Mouse (Mus musculus) common myeloid progenitor, adult 5-6 weeks (primary cell): ENCODE data around the gene Cd207. TPM values are rescaled to one million over a fixed set of nuclear protein-coding genes. Genes with fewer than 3 reads are reported as not detected.

ENCODE experiments used
- ATAC-seq: replicated peaks from 2 replicates; pipeline ENCODE4 v1.8.0; 2016; ENCODE audit warnings: low read depth, mild to moderate bottlenecking, moderate TSS enrichment, inconsistent platforms; ENCODE audit not compliant: poor library complexity, severe bottlenecking
- total RNA-seq: library from RNA; stranded (forward); fragments of 200-1000, 187-1606 nt; gene quantifications from 2 replicates; pipeline ENCODE4 v1.2.3, GENCODE M21; 2017

The Cd207 gene
- total RNA-seq = not detected in 2 replicates

DNA sequence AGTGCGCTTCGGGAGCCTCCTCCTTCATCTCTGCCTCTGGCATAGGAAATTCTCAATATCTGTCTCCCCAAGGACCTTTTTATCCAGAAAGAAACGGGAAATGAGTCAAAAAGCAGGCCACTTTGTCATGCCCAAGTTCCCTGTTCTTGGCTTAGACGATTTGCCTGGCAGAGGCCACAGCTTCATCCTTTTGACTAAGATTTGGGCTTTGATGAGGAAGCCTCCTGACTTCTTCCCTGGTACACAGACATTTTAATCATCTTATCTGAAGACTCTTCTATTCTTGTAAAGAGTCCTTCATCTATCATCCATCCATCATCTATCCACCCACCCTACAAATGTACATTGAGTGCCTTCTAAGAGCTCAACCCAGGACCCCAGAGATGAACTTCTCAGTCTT, at the start of gene Cd207:
Gene Cd207, minus strand, starts transcription at position 101 of the 400 bp plus-strand sequence.
- no peak for ATAC-seq

DNA sequence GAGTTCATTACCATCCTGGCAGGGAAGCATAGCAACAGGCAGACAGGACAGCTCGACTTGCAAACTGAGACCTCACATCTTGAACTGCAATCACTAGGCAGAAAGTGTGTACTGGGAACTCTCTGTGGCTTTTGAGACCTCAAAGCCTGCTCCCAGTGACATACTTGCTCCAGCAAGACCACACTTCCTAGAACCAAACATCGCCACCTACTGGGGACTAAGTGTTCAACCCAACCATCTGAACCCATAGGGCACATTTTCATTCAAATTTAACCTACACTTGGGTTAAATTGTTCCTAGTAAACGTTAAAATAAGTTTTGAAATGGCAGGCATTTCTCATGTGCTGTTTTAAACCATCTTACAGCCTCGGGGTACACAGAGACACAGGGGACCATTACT, 49.5 kb upstream of the Cd207 start:
- no peak for ATAC-seq

DNA sequence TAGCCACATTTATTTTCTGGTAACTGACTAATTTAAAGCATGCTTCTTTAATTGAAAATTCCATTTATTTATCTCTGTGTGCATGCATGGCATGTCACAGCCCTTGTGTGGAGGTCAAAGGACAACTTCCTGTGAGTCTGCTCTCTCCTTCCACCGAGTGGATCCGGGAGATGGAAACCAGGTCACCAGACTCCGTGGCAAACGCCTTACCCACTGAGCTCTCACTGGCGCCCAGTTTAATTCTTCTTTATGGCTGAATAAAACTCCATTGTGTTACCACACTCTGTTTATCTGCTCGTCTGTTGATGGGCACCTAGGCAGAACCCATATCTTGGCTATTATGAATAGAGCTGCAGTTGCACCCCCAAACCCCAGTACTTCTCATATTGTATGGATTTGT, 44.9 kb upstream of the Cd207 start:
- no peak for ATAC-seq

DNA sequence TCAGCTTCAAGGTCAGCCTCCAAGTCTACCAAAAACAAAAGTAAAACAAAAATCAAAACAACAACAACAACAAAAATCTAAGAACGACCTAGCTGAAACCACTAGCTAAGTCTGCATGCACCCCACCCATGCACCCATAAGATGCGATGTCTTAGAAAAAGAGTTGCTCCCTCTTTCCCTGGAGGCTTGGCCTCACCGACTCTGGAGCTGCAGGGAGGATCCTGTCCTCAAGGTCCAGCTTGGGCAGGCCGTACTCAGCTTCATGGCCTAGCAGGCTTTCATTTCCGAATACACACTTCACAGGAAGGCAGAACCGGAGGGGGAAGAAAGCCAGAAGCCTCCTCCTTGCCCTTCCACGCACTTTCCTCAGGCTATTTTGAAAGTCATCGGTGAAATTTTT, 39.4 kb upstream of the Cd207 start:
- ATAC-seq = no peak

- no peak for ATAC-seq
Observed at GRCm38 (mm10) chr6:83715461-83716196, 38.0 kb upstream of the Cd207 start.

DNA sequence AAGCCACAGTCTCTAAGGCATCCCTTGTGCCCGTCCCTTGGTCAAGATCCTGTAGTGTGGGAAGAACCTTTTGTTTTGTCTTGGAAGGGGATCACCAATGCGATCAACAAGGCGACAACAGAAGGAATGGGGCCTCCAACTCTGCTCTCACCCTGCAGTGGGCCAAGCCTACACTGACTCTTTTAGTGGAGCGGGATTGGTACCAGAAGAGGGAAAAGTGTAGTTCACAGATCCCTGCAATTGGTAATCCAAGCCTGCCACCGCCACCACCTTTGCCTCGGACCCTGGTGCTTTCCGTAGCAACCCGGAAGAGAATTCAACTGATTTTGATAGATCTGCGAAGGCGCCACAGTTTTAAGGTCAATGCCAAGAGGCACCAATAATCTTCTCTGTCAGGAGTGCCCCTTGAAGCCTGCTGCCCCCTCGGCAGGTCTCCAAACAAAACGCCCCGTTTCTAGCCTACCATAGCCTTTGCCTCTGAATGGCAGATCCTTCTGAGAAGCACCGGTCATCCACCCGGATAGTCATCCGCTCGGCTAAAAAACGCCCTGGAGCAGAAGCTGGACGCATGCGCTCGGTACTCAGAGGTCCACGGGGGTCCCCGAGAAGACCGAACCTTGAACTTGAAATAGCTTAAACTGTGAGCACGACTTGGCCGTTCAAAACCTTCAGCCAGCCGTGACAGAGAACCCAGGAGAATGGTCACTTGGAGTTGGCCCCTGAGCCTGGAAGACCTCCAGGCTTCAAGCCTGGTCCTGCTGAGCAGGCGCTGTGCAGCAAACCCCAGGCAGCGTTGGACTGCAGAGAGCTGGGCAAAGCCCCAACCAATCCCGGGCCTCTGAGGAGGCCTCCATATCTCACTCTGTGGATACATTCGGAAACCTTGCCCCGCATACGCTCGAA, 36.8 kb upstream of the Cd207 start:
- ATAC-seq = 0 out of 2 replicates have a peak, but pooled peaks have one; percentile 27

- no peak for ATAC-seq
Observed at GRCm38 (mm10) chr6:83713271-83714136, 35.8 kb upstream of the Cd207 start.

DNA sequence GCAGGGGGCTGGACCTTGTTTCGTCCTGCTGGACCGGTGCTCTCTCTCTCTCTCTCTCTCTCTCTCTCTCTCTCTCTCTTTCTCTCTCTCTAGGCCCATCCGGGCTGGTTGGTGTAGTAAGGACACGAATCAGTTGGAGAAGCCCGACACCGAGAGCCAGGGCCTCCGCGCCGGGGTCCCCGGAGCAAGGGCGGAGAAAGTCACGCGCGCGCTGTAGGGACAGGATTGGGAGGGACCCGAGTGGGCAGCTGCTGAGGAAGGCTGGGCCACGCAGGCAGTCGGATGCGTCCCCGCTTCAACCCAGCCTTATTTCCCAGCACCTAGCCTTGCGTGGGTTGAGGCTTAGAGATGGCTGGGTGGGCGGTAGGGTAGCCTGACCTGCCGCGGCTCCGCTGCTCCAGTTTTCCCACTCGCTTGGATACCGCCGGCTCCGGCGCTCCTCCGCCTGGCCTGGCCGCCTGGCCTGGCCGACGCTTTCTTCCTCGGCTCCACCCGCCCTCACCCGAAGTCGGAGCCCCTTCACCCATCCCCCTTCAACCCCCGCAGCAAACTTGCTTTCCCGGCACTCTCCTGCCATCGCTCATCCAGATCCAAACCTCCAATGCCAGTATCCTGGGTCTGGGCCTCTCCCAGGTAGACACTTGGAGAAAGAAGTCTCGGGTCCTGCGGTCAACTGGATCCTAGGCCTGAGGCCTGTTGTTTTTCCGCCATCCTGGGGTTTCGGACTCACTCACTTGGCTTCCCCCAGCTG, 34.2 kb upstream of the Cd207 start:
- no peak for ATAC-seq

- peak; percentile 54 for ATAC-seq
Observed at GRCm38 (mm10) chr6:83711067-83711675, 33.5 kb upstream of the Cd207 start, which contains the start of gene Vax2. Vax2 (plus strand) TSS chr6:83711264.

- no peak for ATAC-seq
Observed at GRCm38 (mm10) chr6:83710361-83711066, 32.9 kb upstream of the Cd207 start.

- peak; percentile 10; the same call in 1 of the 2 replicates for ATAC-seq
Observed at GRCm38 (mm10) chr6:83707738-83708510, 30.3 kb upstream of the Cd207 start.

DNA sequence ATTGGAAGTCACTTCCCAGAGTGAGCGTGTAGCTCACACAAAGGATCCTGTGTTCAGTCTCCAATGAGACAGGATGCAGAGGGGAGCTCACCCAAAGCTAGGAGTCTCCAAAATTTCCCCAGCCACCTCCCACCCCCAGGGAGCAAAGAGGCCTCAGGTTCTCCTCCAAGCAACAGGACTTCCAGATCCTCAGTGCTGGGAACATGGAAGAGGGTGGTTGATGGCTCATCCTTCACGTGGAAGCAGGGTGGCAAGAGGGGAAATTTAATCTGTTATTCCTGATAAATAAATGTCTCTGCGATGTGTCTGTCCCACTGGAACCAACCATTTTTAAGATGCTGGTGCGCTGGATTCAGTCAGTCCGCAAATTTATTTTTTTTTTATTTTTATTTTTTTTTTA, 27.0 kb upstream of the Cd207 start:
- ATAC-seq = no peak

- ATAC-seq = no peak
Observed at GRCm38 (mm10) chr6:83704294-83704693, 26.6 kb upstream of the Cd207 start.

DNA sequence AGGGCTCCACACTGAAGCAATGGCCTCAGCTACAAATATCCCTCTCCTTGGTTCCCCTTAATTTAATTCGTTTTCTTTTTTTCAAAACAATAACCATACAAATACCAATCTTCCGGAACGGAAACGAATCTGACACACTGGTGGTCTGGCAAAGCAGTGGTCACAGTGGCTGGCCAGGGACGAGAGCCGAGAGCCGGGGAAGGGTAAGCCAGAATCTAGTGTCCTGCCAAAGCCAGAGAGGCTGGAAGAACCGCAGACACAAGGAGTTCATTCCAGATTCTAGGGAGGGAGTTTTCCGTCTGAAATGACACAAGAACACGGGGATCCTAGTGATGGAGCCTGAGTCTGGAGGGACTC, 26.0 kb upstream of the Cd207 start:
- peak; percentile 26; the same call in 1 of the 2 replicates for ATAC-seq

GRCm38 (mm10) chr6:83703000-83703721, 25.5 kb upstream of the Cd207 start:
- ATAC-seq = no peak

DNA sequence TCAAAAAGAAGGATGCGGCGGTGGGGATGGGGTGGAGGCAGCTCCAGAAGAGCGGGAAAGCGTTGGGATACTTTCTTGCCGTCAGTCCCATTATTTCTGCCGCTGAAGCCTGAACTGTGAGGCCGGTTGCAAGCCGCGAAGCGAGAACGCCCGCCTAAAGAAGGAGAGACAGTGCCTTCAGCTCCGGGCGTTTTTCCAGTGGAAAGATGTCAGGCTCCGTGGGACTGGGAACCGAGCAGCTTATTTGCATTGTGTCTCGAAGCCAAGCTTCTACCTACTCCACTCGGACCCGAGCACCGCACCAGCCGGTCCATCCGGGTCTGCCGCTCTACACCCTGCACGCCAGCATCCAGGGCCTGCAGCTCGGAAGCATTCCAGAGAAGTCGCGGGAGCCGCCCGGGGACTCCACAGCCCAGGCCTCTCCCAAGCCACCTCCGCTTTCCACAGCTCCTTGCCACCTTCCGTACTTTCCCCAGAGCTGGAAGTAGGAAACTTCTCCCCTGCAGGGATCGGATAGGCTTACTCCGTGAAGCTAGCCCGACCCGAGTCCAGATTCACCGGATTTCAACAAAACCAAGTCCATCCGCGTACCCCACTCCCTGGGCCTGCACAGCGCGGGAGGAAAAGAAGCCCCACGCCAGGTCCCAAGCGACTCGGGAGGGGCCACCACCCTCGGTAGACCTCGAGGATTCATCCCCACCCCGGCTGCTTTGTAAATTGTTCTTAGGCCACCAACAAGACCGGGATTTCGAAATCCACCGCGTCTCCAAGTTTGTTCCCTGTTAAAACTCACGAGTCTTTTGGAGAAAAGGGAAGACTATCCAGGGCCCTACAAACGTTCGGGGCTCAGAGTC, 24.7 kb upstream of the Cd207 start:
- no peak for ATAC-seq
